Mouse (Mus musculus) 3T3-L1 (cell line): ENCODE measurements around the gene Ano6.

ENCODE experiments used
- DNase-seq: peaks from one replicate; pipeline ENCODE4 v3.0.0-alpha.2; 2015; ENCODE audit warnings: low read depth, low spot score

The Ano6 gene

GRCm38 (mm10) chr15:95972621-95973020, 182.0 kb downstream of the Ano6 start:
- DNase-seq = no peak

- peak; percentile 54 for DNase-seq
These were observed 183.5 kb downstream of the Ano6 start for GRCm38 (mm10) chr15:95974021-95974597.

- DNase-seq = peak; percentile 16
These were observed 185.7 kb downstream of the Ano6 start for GRCm38 (mm10) chr15:95976156-95976876.

GRCm38 (mm10) chr15:95977169-95977938, 186.7 kb downstream of the Ano6 start:
- DNase-seq = no peak

GRCm38 (mm10) chr15:95977939-95978252, 187.3 kb downstream of the Ano6 start:
- DNase-seq = no peak

GRCm38 (mm10) chr15:95980641-95981040, 190.0 kb downstream of the Ano6 start:
- no peak for DNase-seq

GRCm38 (mm10) chr15:95987916-95988315, 197.3 kb downstream of the Ano6 start:
- DNase-seq = no peak

GRCm38 (mm10) chr15:95989496-95990124, 199.0 kb downstream of the Ano6 start:
- DNase-seq = peak; percentile 42

GRCm38 (mm10) chr15:96002958-96003601, 212.4 kb downstream of the Ano6 start:
- peak; percentile 89 for DNase-seq

- DNase-seq = no peak
These were observed 221.2 kb downstream of the Ano6 start for GRCm38 (mm10) chr15:96011640-96012390.

- no peak for DNase-seq
These were observed 221.7 kb downstream of the Ano6 start for GRCm38 (mm10) chr15:96012391-96012775.

- no peak for DNase-seq
These were observed 223.9 kb downstream of the Ano6 start for GRCm38 (mm10) chr15:96014501-96014900.

- DNase-seq = no peak
These were observed 229.8 kb downstream of the Ano6 start for GRCm38 (mm10) chr15:96020465-96020864.

GRCm38 (mm10) chr15:96021506-96021905, 230.9 kb downstream of the Ano6 start:
- peak; percentile 18 for DNase-seq
